Mouse (Mus musculus) forebrain, embryonic 12.5 days (tissue): ENCODE measurements around the gene Creg2. TPM values are rescaled to one million over a fixed set of nuclear protein-coding genes. Genes with fewer than 3 reads are reported as not detected.
A peak's percentile ranks its signal among the peaks of the same experiment; 100 is the strongest.
"Not testable (repeated sequence)": the region's sequence is repeated elsewhere in the genome, so short reads cannot be mapped to it uniquely, and the experiment has no call there.

Experiments used
- ATAC-seq: fragments of 200-750 bp; cut with Nextera tagmentation; 2 replicates; pipeline ENCODE4 v1.8.0; 2017; ENCODE audit warnings: moderate TSS enrichment; ENCODE audit not compliant: low FRiP score
- H3K27ac ChIP-seq: fragments of 300-500 bp; sonication (generic); 2 replicates; pipeline ENCODE4 v1.5.1; 2016; ENCODE audit warnings: mild to moderate bottlenecking
- H3K27me3 ChIP-seq: fragments of 300-500 bp; sonication (generic); 2 replicates; pipeline ENCODE4 v1.6.1; 2016; ENCODE audit warnings: mild to moderate bottlenecking
- H3K36me3 ChIP-seq: fragments of 300-500 bp; sonication (generic); replicated peaks from 2 replicates; pipeline ENCODE4 v1.6.1; 2016; ENCODE audit warnings: mild to moderate bottlenecking
- H3K4me1 ChIP-seq: fragments of 300-500 bp; sonication (generic); 2 replicates; pipeline ENCODE4 v1.6.1; 2016
- H3K4me2 ChIP-seq: fragments of 300-500 bp; sonication (generic); 2 replicates; pipeline ENCODE4 v1.6.1; 2016; ENCODE audit warnings: mild to moderate bottlenecking, moderate library complexity
- H3K4me3 ChIP-seq: fragments of 300-500 bp; sonication (generic); replicated peaks from 2 replicates; pipeline ENCODE4 v1.5.1; 2016; ENCODE audit warnings: mild to moderate bottlenecking
- H3K9ac ChIP-seq: fragments of 300-500 bp; sonication (generic); 2 replicates; pipeline ENCODE4 v1.6.1; 2016; ENCODE audit warnings: mild to moderate bottlenecking
- H3K9me3 ChIP-seq: fragments of 300-500 bp; sonication (generic); 2 replicates; pipeline ENCODE4 v1.6.1; 2016
- WGBS: fragments of 180-500 bp; shearing (Covaris S2); methylation state at CpG from one replicate; pipeline ENCODE4 v1.1.7; 2016; 5-methylcytosine and 5-hydroxymethylcytosine counted together
- polyA plus RNA-seq: library from polyadenylated mRNA; unstranded; fragments of >200 nt; fragmentation: Nextera tagmentation; extraction: Ambion mirVana; gene quantifications from 2 replicates; pipeline ENCODE4 v1.2.1, GENCODE M21; 2016

Creg2 gene
- polyA plus RNA-seq, 1 experiment from 2014 or later: 0.38 TPM

GRCm38 (mm10) chr1:39676221-39676876 lies 25.1 kb upstream of the Creg2 start:
- Histone ChIP-seq H3K36me3 (no peaks in the 10 kb centered on the region), H3K27ac (no peak overlapping the region), H3K9me3 (no peaks in the 10 kb centered on the region), H3K27me3 (no peaks in the 10 kb centered on the region), H3K4me2 (no peak overlapping the region), H3K9ac (no peak overlapping the region), H3K4me1 (no peaks in the 10 kb centered on the region), H3K4me3 (no peak overlapping the region)
- ATAC-seq: no peak
- 90% methylated on average over 5 of the region's 5 CpGs for WGBS

- no peak for ATAC-seq
- peaks cover 13% of the 10 kb centered on the region; the same call in 1 of the 2 replicates for H3K27me3 ChIP-seq
- no peak overlapping the region for H3K27ac ChIP-seq
- no peaks in the 10 kb centered on the region for H3K9me3 ChIP-seq
- no peak overlapping the region for H3K4me3 ChIP-seq
- H3K4me2 ChIP-seq: no peak overlapping the region
- no peak overlapping the region for H3K9ac ChIP-seq
- WGBS: 76% methylated on average over 9 of the region's 9 CpGs
- no peaks in the 10 kb centered on the region for H3K36me3 ChIP-seq
- H3K4me1 ChIP-seq: no peaks in the 10 kb centered on the region
Measured at GRCm38 (mm10) chr1:39672362-39673105, 21.3 kb upstream of the Creg2 start.

DNA sequence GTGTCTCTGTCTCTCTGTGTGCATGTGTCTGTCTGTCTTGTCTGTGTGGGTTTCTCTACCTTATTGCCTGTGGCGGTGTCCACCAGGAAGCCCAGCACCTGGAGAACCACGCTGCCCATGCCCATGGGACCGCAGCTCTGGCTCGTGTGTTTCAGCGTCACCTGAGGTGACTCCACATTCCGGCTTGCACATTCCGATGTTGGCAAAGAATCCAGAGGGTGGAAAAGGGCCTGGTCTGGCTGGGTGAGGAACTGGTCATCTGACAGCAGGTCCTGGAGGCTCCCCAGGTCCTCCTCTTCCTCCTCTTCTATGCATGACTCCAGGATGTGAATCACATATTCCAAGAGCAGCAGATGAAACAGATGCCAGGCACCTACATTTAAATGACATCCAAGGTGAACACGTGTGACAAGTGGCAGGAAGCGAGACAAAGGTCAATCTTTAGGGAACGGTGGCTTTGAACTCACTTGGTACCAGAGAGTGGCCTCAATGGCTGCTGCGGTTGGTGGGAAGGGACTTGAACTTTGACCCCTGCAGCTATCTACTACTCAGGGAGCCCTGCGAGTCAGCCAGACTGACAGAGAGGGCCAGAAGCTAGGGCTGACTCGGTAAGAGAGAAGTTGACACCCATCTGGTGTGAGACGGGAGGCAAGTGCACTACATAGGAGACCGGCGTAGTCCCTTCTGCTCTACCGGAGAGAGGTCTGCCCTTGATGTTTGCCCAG lies 19.1 kb upstream of the Creg2 start:
- no peak for ATAC-seq
- Histone ChIP-seq H3K27me3 (peaks cover 13% of the 10 kb centered on the region; the same call in 1 of the 2 replicates), H3K9me3 (no peaks in the 10 kb centered on the region), H3K27ac (no peak overlapping the region), H3K4me1 (no peaks in the 10 kb centered on the region), H3K4me2 (no peak overlapping the region), H3K9ac (no peak overlapping the region), H3K36me3 (no peaks in the 10 kb centered on the region), H3K4me3 (no peak overlapping the region)
- WGBS: 92% methylated on average over 17 of the region's 17 CpGs

GRCm38 (mm10) chr1:39666751-39667252 lies 15.5 kb upstream of the Creg2 start:
- no peaks in the 10 kb centered on the region for H3K9me3 ChIP-seq
- no peak overlapping the region for H3K9ac ChIP-seq
- no peak overlapping the region for H3K4me3 ChIP-seq
- no peak; the same call in 1 of the 2 replicates for ATAC-seq
- H3K4me1 ChIP-seq: no peaks in the 10 kb centered on the region
- peaks cover 16% of the 10 kb centered on the region; the same call in 1 of the 2 replicates for H3K27me3 ChIP-seq
- no peak overlapping the region for H3K4me2 ChIP-seq
- no peak overlapping the region for H3K27ac ChIP-seq
- WGBS: 65% methylated on average over 12 of the region's 12 CpGs
- no peaks in the 10 kb centered on the region for H3K36me3 ChIP-seq

DNA sequence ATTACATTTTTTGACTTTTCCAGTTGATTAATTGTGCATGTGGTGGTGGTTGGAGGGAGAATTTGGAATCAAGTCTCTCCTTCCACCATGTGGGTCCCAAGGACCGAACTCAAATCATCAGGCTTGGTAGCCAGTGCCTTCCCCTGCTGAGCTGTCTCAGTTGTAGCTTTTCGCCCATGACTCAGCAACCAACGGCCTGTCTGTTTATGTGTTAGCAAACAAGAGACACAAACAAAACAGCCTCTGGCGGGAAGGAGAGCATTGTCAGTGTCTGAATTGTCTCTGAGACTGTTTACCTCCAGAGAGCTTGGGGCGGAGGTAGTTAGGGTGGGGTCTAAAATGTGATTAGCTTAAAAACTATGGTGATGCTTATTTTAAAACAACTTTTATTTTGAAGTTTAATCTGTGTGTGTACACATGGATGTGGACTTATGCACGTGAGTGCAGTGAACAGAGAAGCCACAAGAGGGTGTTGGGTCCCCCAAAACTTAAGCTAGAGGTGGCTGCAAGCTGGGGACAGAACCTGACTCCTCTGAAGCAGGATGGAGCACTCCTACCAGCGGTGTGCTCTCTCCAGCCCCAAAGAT lies 12.9 kb upstream of the Creg2 start:
- Histone ChIP-seq H3K4me3 (no peak overlapping the region), H3K4me2 (no peak overlapping the region), H3K36me3 (no peaks in the 10 kb centered on the region), H3K9ac (no peak overlapping the region), H3K9me3 (no peaks in the 10 kb centered on the region), H3K4me1 (no peaks in the 10 kb centered on the region), H3K27ac (no peak overlapping the region), H3K27me3 (peaks cover 7% of the 10 kb centered on the region; the same call in 1 of the 2 replicates)
- no peak for ATAC-seq
- 82% methylated on average over 7 of the region's 7 CpGs for WGBS

DNA sequence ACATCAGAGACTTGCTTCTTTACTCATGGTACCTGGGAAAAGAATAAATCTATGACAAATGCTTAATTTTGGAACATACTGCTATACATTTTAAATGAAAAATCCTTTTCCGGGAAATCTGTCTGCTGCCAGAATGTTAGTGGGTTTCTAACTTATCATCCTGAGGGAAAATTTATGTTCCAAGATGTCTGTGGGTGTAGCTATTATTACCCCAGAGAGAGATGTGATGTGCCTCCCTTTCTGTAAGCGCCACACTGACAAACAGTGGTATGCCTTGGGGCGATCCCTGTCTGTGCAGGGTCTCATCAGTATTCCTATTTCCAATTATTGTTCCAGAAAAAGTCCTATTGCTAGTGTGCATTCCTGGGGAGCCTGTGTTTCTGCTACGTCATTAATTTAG lies 11.8 kb upstream of the Creg2 start:
- WGBS: 88% methylated on average over 4 of the region's 4 CpGs
- H3K4me1 ChIP-seq: no peaks in the 10 kb centered on the region
- no peaks in the 10 kb centered on the region for H3K36me3 ChIP-seq
- H3K4me3 ChIP-seq: no peak overlapping the region
- ATAC-seq: no peak
- H3K27me3 ChIP-seq: peaks cover 5% of the 10 kb centered on the region; the same call in 1 of the 2 replicates
- no peak overlapping the region for H3K9ac ChIP-seq
- H3K9me3 ChIP-seq: no peaks in the 10 kb centered on the region
- no peak overlapping the region for H3K27ac ChIP-seq
- no peak overlapping the region for H3K4me2 ChIP-seq

DNA sequence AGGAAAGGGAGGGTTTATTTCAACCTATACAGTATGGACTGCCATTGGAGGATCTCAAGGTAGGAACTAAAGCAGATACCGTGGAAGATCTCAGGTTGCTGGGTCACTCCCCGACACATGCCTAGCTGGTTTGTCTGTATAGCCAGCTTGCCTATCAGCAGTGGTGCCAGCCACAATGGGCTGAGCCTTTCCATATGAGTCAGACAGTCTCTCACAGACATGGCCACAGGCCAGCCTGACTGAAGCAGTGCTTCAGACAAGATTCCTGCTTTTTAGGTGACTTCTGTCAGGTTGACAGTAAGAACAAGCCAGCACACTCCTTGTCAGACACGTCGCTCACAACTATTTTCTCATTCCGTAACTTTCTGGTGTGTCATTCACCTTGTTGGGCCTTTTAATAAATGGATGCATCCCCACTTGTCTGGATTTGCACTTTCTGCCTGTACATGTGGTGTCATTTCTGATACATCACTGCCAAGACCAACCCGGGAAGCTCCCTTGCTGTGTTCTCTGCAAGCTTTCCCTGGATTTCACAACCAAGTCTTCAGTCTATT lies 5.8 kb upstream of the Creg2 start:
- no peak for ATAC-seq
- Histone ChIP-seq H3K4me1 (no peaks in the 10 kb centered on the region), H3K27me3 (peaks cover 12% of the 10 kb centered on the region), H3K4me3 (no peak overlapping the region), H3K9ac (no peak overlapping the region), H3K36me3 (no peaks in the 10 kb centered on the region), H3K9me3 (no peaks in the 10 kb centered on the region), H3K4me2 (no peak overlapping the region), H3K27ac (no peak overlapping the region)
- WGBS: 87% methylated on average over 6 of the region's 6 CpGs

- ATAC-seq, H3K4me2 ChIP-seq, H3K4me3 ChIP-seq, H3K27ac ChIP-seq, H3K9ac ChIP-seq, H3K9me3 ChIP-seq, H3K36me3 ChIP-seq: not testable (repeated sequence)
- WGBS: 90% methylated on average over 18 of the region's 18 CpGs
- peaks cover 29% of the 10 kb centered on the region for H3K27me3 ChIP-seq
- H3K4me1 ChIP-seq: peaks cover 14% of the 10 kb centered on the region
Measured at GRCm38 (mm10) chr1:39654901-39655300, 3.6 kb upstream of the Creg2 start.

- peaks cover 17% of the 10 kb centered on the region for H3K4me1 ChIP-seq
- 95% methylated on average over 4 of the region's 4 CpGs for WGBS
- ATAC-seq: no peak
- H3K27ac ChIP-seq: no peak overlapping the region
- H3K27me3 ChIP-seq: peaks cover 43% of the 10 kb centered on the region
- no peak overlapping the region for H3K9ac ChIP-seq
- H3K4me3 ChIP-seq: no peak overlapping the region
- no peaks in the 10 kb centered on the region for H3K9me3 ChIP-seq
- no peak overlapping the region for H3K4me2 ChIP-seq
- H3K36me3 ChIP-seq: no peaks in the 10 kb centered on the region
Measured at GRCm38 (mm10) chr1:39653028-39653427, 1.8 kb upstream of the Creg2 start.

- peak overlapping the region; percentile 72 for H3K9ac ChIP-seq
- peaks cover 25% of the 10 kb centered on the region for H3K4me1 ChIP-seq
- H3K4me2 ChIP-seq: peak overlapping the region; percentile 100
- no peak overlapping the region for H3K27ac ChIP-seq
- H3K9me3 ChIP-seq: no peaks in the 10 kb centered on the region
- WGBS: under 1% methylated on average over 73 of the region's 73 CpGs
- H3K4me3 ChIP-seq: peak overlapping the region; percentile 60
- peak; percentile 92 for ATAC-seq
- H3K36me3 ChIP-seq: no peaks in the 10 kb centered on the region
- peaks cover 50% of the 10 kb centered on the region for H3K27me3 ChIP-seq
Measured at GRCm38 (mm10) chr1:39650435-39651240, 636 bp downstream of the Creg2 start.

DNA sequence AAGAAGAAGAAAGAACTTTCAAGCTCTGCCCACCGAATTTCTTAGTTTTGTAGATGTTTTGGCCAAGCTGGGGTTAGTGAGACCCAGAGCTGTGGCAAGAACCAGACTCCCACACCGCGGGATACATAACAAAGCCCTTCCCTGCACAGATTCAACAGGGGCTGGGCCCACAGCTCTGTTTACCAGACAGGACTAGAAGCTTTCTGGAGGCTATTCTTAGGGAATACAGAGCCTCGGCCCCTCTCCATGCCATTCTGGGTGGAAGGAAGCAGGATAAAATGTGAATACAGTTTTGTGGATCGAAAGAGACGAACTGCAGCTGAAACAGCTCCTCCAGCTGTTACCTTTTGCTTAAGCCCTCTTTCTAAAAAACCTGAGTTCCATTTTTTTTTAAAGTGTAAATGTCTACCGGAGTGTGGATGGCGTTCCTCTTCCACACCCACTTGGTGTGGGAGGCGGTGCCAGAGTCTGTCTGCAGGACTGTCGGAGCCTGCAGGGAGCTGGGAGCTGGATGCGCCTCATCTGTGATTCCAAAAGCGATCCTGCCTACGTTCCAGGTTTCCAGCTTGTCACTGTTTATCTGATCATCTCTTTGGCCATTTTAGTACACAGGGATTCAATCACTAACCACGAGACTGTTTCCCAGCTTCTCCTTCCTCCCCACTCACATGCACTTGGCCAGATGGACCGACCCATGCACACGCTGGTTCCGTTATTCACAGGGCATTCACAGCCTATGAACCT lies 1.4 kb downstream of the Creg2 start:
- H3K4me1 ChIP-seq: peaks cover 25% of the 10 kb centered on the region
- H3K4me3 ChIP-seq: peak overlapping the region; percentile 60
- H3K4me2 ChIP-seq: peak overlapping the region; percentile 100
- H3K27ac ChIP-seq: no peak overlapping the region
- 19% methylated on average over 17 of the region's 17 CpGs for WGBS
- no peak for ATAC-seq
- peak overlapping the region; percentile 72 for H3K9ac ChIP-seq
- no peaks in the 10 kb centered on the region for H3K9me3 ChIP-seq
- peaks cover 50% of the 10 kb centered on the region for H3K27me3 ChIP-seq
- no peaks in the 10 kb centered on the region for H3K36me3 ChIP-seq
